Mouse (Mus musculus) embryonic fibroblast, embryonic 13.5 days (primary cell): ENCODE data around the gene Atxn1l. TPM values are rescaled to one million over a fixed set of nuclear protein-coding genes. Genes with fewer than 3 reads are reported as not detected.

Experiments used
- H3K27ac ChIP-seq: 2 replicates; pipeline ENCODE4 v1.5.1; 2012; ENCODE audit warnings: low read length, control low read depth, inconsistent platforms; ENCODE audit not compliant: insufficient read depth
- H3K4me1 ChIP-seq: 2 replicates; pipeline ENCODE4 v1.6.1; 2011; ENCODE audit warnings: low read length; ENCODE audit not compliant: control insufficient read depth, insufficient read depth
- H3K4me3 ChIP-seq: 2 replicates; pipeline ENCODE4 v1.5.1; 2011; ENCODE audit warnings: mild to moderate bottlenecking, control low read depth, low read length; ENCODE audit not compliant: insufficient read depth
- CTCF ChIP-seq: IDR thresholded peaks from 2 replicates; pipeline ENCODE4 v1.5.1; 2011; ENCODE audit warnings: mild to moderate bottlenecking, control low read depth, low read length, moderate library complexity, borderline replicate concordance; ENCODE audit not compliant: insufficient read depth
- POLR2A ChIP-seq: IDR thresholded peaks from 2 replicates; pipeline ENCODE4 v1.6.1; 2011; ENCODE audit warnings: low read depth, mild to moderate bottlenecking, control low read depth, low read length, moderate library complexity
- polyA plus RNA-seq: library from polyadenylated mRNA; stranded (reverse); fragments of >200 nt; gene quantifications from 2 replicates; pipeline ENCODE4 v1.2.4, GENCODE M21; 2011; ENCODE audit warnings: low read depth; ENCODE audit not compliant: missing spikeins, insufficient read length

Gene Atxn1l
- polyA plus RNA-seq, 1 experiment = 32.0 TPM

GRCm38 (mm10) chr8:109705320-109706075 lies 32.0 kb downstream of the Atxn1l start, which contains the start of gene Zfp821:
Gene Zfp821, plus strand, starts transcription at chr8:109705546.
- peaks cover 4% of the 10 kb centered on the region; the same call in 1 of the 2 replicates for H3K4me1 ChIP-seq
- H3K27ac ChIP-seq = peak within 1 kb of the TSS; percentile 25
- H3K4me3 ChIP-seq = peak within 1 kb of the TSS; percentile 74
- peak; percentile 58 for TF ChIP-seq POLR2A
- no peak for TF ChIP-seq CTCF

GRCm38 (mm10) chr8:109704565-109705319 lies 32.8 kb downstream of the Atxn1l start:
- H3K27ac ChIP-seq = peak overlapping the region; percentile 20; the same call in 1 of the 2 replicates
- H3K4me1 ChIP-seq = peaks cover 4% of the 10 kb centered on the region; the same call in 1 of the 2 replicates

DNA sequence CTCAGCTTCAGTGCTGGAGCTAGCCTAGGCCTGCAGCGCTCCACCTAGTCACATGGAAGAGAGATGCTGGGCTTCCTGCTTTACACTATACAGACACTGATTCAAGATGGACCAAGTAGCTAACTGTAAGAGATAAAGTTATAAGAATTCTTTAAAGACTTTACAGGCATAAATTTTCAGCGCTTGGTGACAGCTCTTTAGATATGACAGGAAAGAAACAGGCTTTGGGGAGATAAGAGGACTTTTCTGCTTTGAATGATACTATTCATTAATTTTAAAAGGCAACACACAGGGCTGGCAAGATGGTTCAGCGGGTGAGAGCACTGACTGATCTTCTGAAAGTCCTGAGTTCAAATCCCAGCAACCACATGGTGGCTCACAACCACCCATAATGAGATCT lies 39.1 kb downstream of the Atxn1l start:
- 0 out of 2 replicates have a peak, but pooled peaks cover 4% of the 10 kb centered on the region for H3K4me1 ChIP-seq
- TF ChIP-seq CTCF (no peak), POLR2A (no peak)
- H3K4me3 ChIP-seq = no peak overlapping the region
- no peak overlapping the region for H3K27ac ChIP-seq

More at GRCm38 (mm10) chr8:109704565-109705319, 32.8 kb downstream of the Atxn1l start:
- no peak for TF ChIP-seq POLR2A
- TF ChIP-seq CTCF = no peak
- H3K4me3 ChIP-seq = peak overlapping the region; percentile 74

- Histone ChIP-seq H3K4me1 (0 out of 2 replicates have a peak, but pooled peaks cover 4% of the 10 kb centered on the region), H3K27ac (no peak overlapping the region), H3K4me3 (no peak overlapping the region)
- TF ChIP-seq CTCF (no peak), POLR2A (no peak)
These were observed 39.8 kb downstream of the Atxn1l start for GRCm38 (mm10) chr8:109697754-109698153.

DNA sequence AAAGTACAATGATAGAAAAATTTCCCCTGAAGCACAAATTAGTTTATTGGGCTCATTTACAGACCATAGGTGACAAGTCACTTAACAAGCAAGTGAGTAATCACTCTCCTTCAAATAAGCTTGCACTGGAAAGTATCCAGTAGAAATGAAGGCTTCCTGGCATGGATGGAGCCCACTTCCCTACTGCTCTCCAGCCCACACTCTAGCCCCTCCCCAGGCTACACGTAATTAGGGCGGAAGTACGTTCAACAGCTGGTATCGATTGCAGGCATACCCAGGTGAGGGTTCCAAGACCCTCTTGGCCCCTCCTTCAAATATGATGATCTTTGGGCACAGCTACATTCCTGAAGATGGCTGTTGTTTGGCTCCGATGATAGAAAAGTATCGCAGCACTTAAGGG lies 43.4 kb downstream of the Atxn1l start:
- TF ChIP-seq POLR2A (no peak), CTCF (no peak)
- Histone ChIP-seq H3K4me1 (0 out of 2 replicates have a peak, but pooled peaks cover 4% of the 10 kb centered on the region), H3K27ac (no peak overlapping the region), H3K4me3 (no peak overlapping the region)

DNA sequence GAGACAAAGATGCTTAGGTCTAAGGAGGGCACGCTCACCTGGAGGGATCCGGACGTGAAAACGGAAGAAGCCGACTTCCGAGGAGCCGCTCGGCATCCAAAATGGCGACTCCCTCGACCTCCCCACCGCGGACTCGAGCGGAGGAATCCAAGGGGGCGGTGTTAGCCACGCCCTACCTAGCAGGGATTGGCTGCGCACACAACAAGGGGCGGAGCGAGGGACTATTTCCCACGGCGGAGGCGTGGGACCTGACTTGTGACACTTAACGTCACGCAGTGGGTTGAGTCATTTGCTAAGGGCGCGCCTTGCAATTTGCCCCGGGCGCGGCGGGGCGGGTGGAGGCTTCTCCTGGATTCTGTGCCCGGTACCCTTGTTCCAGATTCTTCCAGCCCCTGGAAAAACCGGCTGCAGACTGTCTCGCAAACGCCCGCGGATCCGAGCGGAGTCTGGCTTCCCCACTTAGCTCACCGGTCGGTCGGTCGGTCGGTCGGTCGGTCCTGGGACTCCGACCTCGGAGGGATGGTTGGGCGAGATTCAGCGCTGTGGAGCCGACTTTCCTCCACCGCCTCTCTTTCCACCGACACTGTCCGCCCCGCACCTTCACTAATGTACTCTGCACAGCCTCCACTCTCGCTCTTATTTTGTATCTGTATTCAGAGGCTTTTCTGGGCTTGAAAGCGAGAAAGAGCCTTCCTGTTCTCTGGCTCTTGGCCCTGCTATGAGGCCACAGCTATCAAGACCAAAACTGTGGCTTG lies 44.2 kb downstream of the Atxn1l start, which contains the start of gene Ist1:
Gene Ist1 (minus strand): TSS at position 115 of the 755 bp plus-strand sequence.
- H3K27ac ChIP-seq = peak within 1 kb of the TSS; percentile 50
- 0 out of 2 replicates have a peak, but pooled peaks cover 4% of the 10 kb centered on the region for H3K4me1 ChIP-seq
- H3K4me3 ChIP-seq = peak within 1 kb of the TSS; percentile 90
- no peak for TF ChIP-seq CTCF
- peak; percentile 94 for TF ChIP-seq POLR2A

DNA sequence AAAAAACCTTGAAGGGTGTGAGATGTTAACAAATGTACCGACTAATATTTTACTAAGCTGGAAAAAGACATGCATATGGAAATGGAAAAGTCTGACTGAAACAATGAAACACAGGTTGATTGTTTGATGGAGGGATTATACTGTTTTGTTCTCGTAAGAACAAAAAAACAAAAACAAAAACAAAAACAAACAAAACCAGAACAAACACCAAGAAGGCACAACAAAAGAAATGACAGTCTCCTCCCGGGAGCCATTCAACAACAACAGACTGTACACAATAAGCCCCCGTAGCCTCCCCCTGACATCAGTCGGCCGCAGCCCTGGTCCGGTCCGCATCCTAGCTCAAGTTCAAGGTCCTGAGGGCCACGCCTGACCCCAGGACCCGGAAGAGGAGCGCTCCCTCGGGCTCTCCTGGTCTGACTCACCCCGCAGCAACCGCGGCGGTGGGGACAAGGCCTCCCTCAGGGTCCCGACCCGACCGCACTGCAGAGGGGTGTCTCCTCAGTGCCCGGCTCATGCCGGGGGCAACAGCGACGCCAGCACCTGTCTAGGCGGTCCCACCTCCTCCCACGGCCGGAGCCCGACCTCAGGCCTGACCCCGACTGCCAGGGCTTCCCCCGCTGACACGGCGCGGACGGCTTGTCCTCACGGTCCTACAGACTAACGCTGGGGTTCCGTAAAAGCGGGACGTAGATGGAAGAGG lies 44.9 kb downstream of the Atxn1l start:
- Histone ChIP-seq H3K27ac (peak overlapping the region; percentile 23), H3K4me1 (0 out of 2 replicates have a peak, but pooled peaks cover 4% of the 10 kb centered on the region)
- TF ChIP-seq CTCF (no peak), POLR2A (no peak)

DNA sequence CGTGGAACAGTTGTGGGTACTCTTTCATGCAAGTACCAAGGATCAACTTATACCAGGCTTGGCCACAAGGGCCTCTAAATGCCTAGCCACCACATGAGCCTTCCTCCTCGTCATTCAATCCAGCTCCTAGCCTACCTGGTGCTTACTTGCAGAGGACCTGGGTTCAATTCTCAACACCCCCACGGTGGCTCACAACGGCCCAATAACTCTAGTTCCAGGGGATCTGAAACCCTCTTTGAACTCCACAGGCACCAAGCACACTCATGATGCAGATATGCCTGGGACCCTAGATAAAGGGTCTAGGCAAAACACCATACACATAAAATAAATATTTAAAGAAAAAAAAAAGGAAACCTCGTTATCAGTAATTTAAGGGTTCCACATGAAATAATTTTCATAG lies 45.8 kb downstream of the Atxn1l start:
- peak overlapping the region; percentile 90 for H3K4me3 ChIP-seq
- no peak for TF ChIP-seq CTCF
- no peak for TF ChIP-seq POLR2A
- no peak overlapping the region for H3K27ac ChIP-seq
- 0 out of 2 replicates have a peak, but pooled peaks cover 4% of the 10 kb centered on the region for H3K4me1 ChIP-seq

More for the DNA sequence above, 44.9 kb downstream of the Atxn1l start:
- H3K4me3 ChIP-seq = peak overlapping the region; percentile 90

- TF ChIP-seq CTCF (no peak), POLR2A (no peak)
- Histone ChIP-seq H3K27ac (no peak overlapping the region), H3K4me1 (no peaks in the 10 kb centered on the region), H3K4me3 (no peak overlapping the region)
These were observed 50.3 kb downstream of the Atxn1l start for GRCm38 (mm10) chr8:109687248-109687647.

GRCm38 (mm10) chr8:109682120-109682519 lies 55.4 kb downstream of the Atxn1l start:
- Histone ChIP-seq H3K4me1 (no peaks in the 10 kb centered on the region), H3K4me3 (no peak overlapping the region), H3K27ac (no peak overlapping the region)
- TF ChIP-seq CTCF = no peak
- TF ChIP-seq POLR2A = no peak
